Mouse (Mus musculus) kidney, embryonic 14.5 days (tissue): ENCODE measurements around the gene Pdhx. TPM values are rescaled to one million over a fixed set of nuclear protein-coding genes. Genes with fewer than 3 reads are reported as not detected.

ENCODE experiments used
- ATAC-seq: fragments of 200-750 bp; cut with Nextera tagmentation; 2 replicates; pipeline ENCODE4 v1.8.0; 2017; ENCODE audit warnings: moderate number of reproducible peaks, mild to moderate bottlenecking, moderate TSS enrichment, moderate library complexity; ENCODE audit not compliant: low FRiP score, low TSS enrichment
- H3K27ac ChIP-seq: fragments of 300-500 bp; sonication (generic); 2 replicates; pipeline ENCODE4 v1.5.1; 2014; ENCODE audit warnings: low read depth, mild to moderate bottlenecking, low read length, moderate library complexity, mixed read lengths
- H3K27me3 ChIP-seq: fragments of 300-500 bp; sonication (generic); 2 replicates; pipeline ENCODE4 v1.6.1; 2014; ENCODE audit warnings: mild to moderate bottlenecking, low read length; ENCODE audit not compliant: control insufficient read depth, insufficient read depth
- H3K36me3 ChIP-seq: fragments of 300-500 bp; sonication (generic); 2 replicates; pipeline ENCODE4 v1.6.1; 2014; ENCODE audit warnings: low read length, mixed read lengths; ENCODE audit not compliant: control insufficient read depth, insufficient read depth
- H3K4me1 ChIP-seq: fragments of 300-500 bp; sonication (generic); 2 replicates; pipeline ENCODE4 v1.6.1; 2014; ENCODE audit warnings: low read length, mixed read lengths; ENCODE audit not compliant: control insufficient read depth, insufficient read depth
- H3K4me2 ChIP-seq: fragments of 300-500 bp; sonication (generic); replicated peaks from 2 replicates; pipeline ENCODE4 v1.6.1; 2014; ENCODE audit warnings: low read depth, mild to moderate bottlenecking, low read length
- H3K4me3 ChIP-seq: fragments of 300-500 bp; sonication (generic); 2 replicates; pipeline ENCODE4 v1.5.1; 2014; ENCODE audit warnings: mild to moderate bottlenecking, low read length
- H3K9ac ChIP-seq: fragments of 300-500 bp; sonication (generic); 2 replicates; pipeline ENCODE4 v1.6.1; 2014; ENCODE audit warnings: low read depth, mild to moderate bottlenecking, low read length, moderate library complexity
- H3K9me3 ChIP-seq: fragments of 300-500 bp; sonication (generic); 2 replicates; pipeline ENCODE4 v1.6.1; 2016; ENCODE audit warnings: low read length; ENCODE audit not compliant: control insufficient read depth
- WGBS: fragments of 180-500 bp; shearing (Covaris S2); extraction: QIAGEN DNeasy Blood & Tissue Kit; methylation state at CpG from one replicate; pipeline ENCODE4 v1.1.7; 2014; 5-methylcytosine and 5-hydroxymethylcytosine counted together
- polyA plus RNA-seq: library from polyadenylated mRNA; unstranded; fragments of >200 nt; fragmentation: Nextera tagmentation; extraction: Ambion mirVana; gene quantifications from 2 replicates; pipeline ENCODE4 v1.2.1, GENCODE M21; 2014

Gene Pdhx
- polyA plus RNA-seq, 1 experiment from 2014 or later, result 38.3 TPM

GRCm38 (mm10) chr2:102987708-102988010 lies 85.7 kb downstream of the Pdhx start:
- WGBS, result 92% methylated on average over 4 of the region's 4 CpGs
- no peaks in the 10 kb centered on the region for H3K4me1 ChIP-seq
- no peaks in the 10 kb centered on the region for H3K36me3 ChIP-seq

GRCm38 (mm10) chr2:102986964-102987707 lies 86.2 kb downstream of the Pdhx start:
- H3K4me3 ChIP-seq, result no peak overlapping the region
- H3K27me3 ChIP-seq, result no peaks in the 10 kb centered on the region
- no peaks in the 10 kb centered on the region for H3K9me3 ChIP-seq
- ATAC-seq, result no peak
- H3K4me1 ChIP-seq, result no peaks in the 10 kb centered on the region
- H3K27ac ChIP-seq, result no peak overlapping the region
- no peaks in the 10 kb centered on the region for H3K36me3 ChIP-seq
- 83% methylated on average over 6 of the region's 6 CpGs for WGBS
- H3K4me2 ChIP-seq, result no peak overlapping the region
- H3K9ac ChIP-seq, result no peak overlapping the region

More at GRCm38 (mm10) chr2:102987708-102988010, 85.7 kb downstream of the Pdhx start:
- Histone ChIP-seq H3K4me3 (no peak overlapping the region), H3K9ac (no peak overlapping the region), H3K27me3 (no peaks in the 10 kb centered on the region), H3K4me2 (no peak overlapping the region), H3K27ac (no peak overlapping the region), H3K9me3 (no peaks in the 10 kb centered on the region)
- ATAC-seq, result no peak

DNA sequence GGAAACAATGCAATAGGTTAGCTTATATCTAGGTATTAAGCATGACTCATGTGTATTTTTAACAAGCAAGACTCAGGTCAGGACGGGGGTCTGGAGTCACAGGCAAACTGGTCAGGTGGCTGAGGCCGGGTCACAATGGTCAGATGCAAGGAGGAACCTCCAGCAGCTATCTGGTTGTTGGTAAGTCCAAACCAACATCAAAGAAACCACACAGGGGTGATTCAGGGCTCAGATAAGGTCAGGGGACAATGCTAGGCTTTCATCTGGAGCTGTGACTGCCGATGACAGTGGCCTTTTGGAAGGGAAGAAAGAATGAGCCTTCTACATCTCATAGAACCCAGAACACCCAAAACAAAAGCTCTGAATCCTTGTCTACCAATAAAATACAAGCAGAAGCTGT lies 86.9 kb downstream of the Pdhx start:
- Histone ChIP-seq H3K9ac (no peak overlapping the region), H3K9me3 (no peaks in the 10 kb centered on the region), H3K27ac (no peak overlapping the region), H3K4me3 (no peak overlapping the region), H3K36me3 (no peaks in the 10 kb centered on the region), H3K4me1 (no peaks in the 10 kb centered on the region), H3K27me3 (no peaks in the 10 kb centered on the region), H3K4me2 (no peak overlapping the region)
- WGBS, result 68% methylated on average over 3 of the region's 3 CpGs
- no peak for ATAC-seq

- H3K36me3 ChIP-seq, result no peaks in the 10 kb centered on the region
- H3K27ac ChIP-seq, result no peak overlapping the region
- 85% methylated on average over 2 of the region's 2 CpGs for WGBS
- no peaks in the 10 kb centered on the region for H3K27me3 ChIP-seq
- no peaks in the 10 kb centered on the region for H3K4me1 ChIP-seq
- no peak overlapping the region for H3K9ac ChIP-seq
- ATAC-seq, result no peak
- no peak overlapping the region for H3K4me2 ChIP-seq
- H3K9me3 ChIP-seq, result no peaks in the 10 kb centered on the region
- no peak overlapping the region for H3K4me3 ChIP-seq
These were observed 90.5 kb downstream of the Pdhx start for GRCm38 (mm10) chr2:102982822-102983221.

- 87% methylated on average over 8 of the region's 8 CpGs for WGBS
- H3K4me3 ChIP-seq, result no peak overlapping the region
- H3K9me3 ChIP-seq, result no peaks in the 10 kb centered on the region
- ATAC-seq, result no peak
- no peaks in the 10 kb centered on the region for H3K27me3 ChIP-seq
- no peak overlapping the region for H3K27ac ChIP-seq
- no peaks in the 10 kb centered on the region for H3K4me1 ChIP-seq
- no peaks in the 10 kb centered on the region for H3K36me3 ChIP-seq
- H3K9ac ChIP-seq, result no peak overlapping the region
- H3K4me2 ChIP-seq, result no peak overlapping the region
These were observed 91.6 kb downstream of the Pdhx start for GRCm38 (mm10) chr2:102981446-102982314.

DNA sequence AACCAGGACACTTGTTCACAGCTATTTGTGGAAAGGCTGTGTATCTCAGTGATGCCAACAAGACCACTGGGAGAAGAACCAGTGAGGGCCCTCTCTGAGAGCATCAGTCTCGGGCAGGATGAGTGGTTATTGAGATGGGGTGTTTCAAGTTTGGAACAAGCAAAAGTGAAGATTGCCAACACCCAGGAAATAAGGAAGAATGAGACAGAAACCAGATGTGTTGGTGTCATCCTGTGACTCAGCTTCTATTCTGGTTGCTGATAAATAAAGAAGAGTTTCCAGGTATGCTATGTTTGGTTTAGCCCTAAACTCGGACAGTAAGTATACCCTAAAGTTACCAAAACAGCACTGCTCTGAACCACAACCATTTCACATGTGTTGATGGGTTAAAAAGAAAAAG lies 92.4 kb downstream of the Pdhx start:
- H3K4me1 ChIP-seq, result no peaks in the 10 kb centered on the region
- no peak overlapping the region for H3K9ac ChIP-seq
- no peaks in the 10 kb centered on the region for H3K9me3 ChIP-seq
- WGBS, result 76% methylated on average over 2 of the region's 2 CpGs
- no peak overlapping the region for H3K4me3 ChIP-seq
- H3K36me3 ChIP-seq, result no peaks in the 10 kb centered on the region
- H3K27me3 ChIP-seq, result no peaks in the 10 kb centered on the region
- H3K27ac ChIP-seq, result no peak overlapping the region
- no peak overlapping the region for H3K4me2 ChIP-seq
- no peak for ATAC-seq

- no peaks in the 10 kb centered on the region for H3K27me3 ChIP-seq
- H3K4me3 ChIP-seq, result no peak overlapping the region
- H3K9ac ChIP-seq, result no peak overlapping the region
- H3K36me3 ChIP-seq, result no peaks in the 10 kb centered on the region
- H3K4me1 ChIP-seq, result no peaks in the 10 kb centered on the region
- H3K27ac ChIP-seq, result no peak overlapping the region
- H3K9me3 ChIP-seq, result no peaks in the 10 kb centered on the region
- 80% methylated on average over 2 of the region's 2 CpGs for WGBS
- no peak for ATAC-seq
- H3K4me2 ChIP-seq, result no peak overlapping the region
These were observed 93.8 kb downstream of the Pdhx start for GRCm38 (mm10) chr2:102979519-102979918.

- Histone ChIP-seq H3K4me2 (no peak overlapping the region), H3K4me3 (no peak overlapping the region), H3K9me3 (no peaks in the 10 kb centered on the region), H3K9ac (no peak overlapping the region), H3K27me3 (no peaks in the 10 kb centered on the region), H3K27ac (no peak overlapping the region), H3K4me1 (no peaks in the 10 kb centered on the region), H3K36me3 (no peaks in the 10 kb centered on the region)
- no peak for ATAC-seq
These were observed 94.2 kb downstream of the Pdhx start for GRCm38 (mm10) chr2:102979112-102979511.

GRCm38 (mm10) chr2:102975358-102975945 lies 97.9 kb downstream of the Pdhx start:
- no peaks in the 10 kb centered on the region for H3K9me3 ChIP-seq
- H3K27me3 ChIP-seq, result no peaks in the 10 kb centered on the region
- no peak overlapping the region for H3K4me2 ChIP-seq
- WGBS, result 73% methylated on average over 5 of the region's 5 CpGs
- no peaks in the 10 kb centered on the region for H3K36me3 ChIP-seq
- no peak overlapping the region for H3K4me3 ChIP-seq
- H3K9ac ChIP-seq, result no peak overlapping the region
- no peaks in the 10 kb centered on the region for H3K4me1 ChIP-seq
- no peak overlapping the region for H3K27ac ChIP-seq
- no peak for ATAC-seq
